Mouse (Mus musculus) embryonic fibroblast, embryonic 13.5 days (primary cell): ENCODE measurements around the gene Phf13.

Experiments
- CTCF ChIP-seq: IDR thresholded peaks from 2 replicates; pipeline ENCODE4 v1.5.1; 2011; ENCODE audit warnings: mild to moderate bottlenecking, control low read depth, low read length, moderate library complexity, borderline replicate concordance; ENCODE audit not compliant: insufficient read depth
- POLR2A ChIP-seq: IDR thresholded peaks from 2 replicates; pipeline ENCODE4 v1.6.1; 2011; ENCODE audit warnings: low read depth, mild to moderate bottlenecking, control low read depth, low read length, moderate library complexity

- TF ChIP-seq CTCF = no peak
- peak; percentile 67 for TF ChIP-seq POLR2A
Measured at GRCm38 (mm10) chr4:152007481-152008147, 11.6 kb upstream of the Phf13 start.
